Mouse (Mus musculus) retina, embryonic 14.5 days (tissue): ENCODE results near the gene Sars.

Experiments used
- DNase-seq: peaks from one replicate; pipeline ENCODE4 v3.0.0-alpha.2; 2015; ENCODE audit warnings: low spot score

Gene Sars

DNA sequence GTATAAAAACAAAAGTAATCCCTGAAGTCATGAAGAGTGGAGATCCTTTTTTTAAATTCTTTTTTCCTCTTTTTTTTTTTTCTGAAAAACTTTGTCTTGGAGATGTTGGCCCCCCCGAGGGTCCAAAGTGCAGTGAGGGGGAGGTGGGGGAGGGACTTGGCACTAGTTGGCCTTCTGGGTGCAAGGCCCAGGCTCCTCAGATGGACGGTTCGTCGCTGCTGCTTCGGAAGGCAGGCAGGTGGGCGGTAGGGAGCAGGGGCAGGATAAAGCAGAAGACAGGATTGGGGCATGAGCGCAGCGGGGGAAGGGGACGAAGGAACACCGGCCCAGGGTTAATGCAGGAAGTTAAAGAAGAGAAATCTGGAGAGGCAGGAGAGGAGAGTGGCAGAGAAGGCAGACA is 52.7 kb downstream of the Sars start:
- no peak for DNase-seq

GRCm38 (mm10) chr3:108389111-108389545 is 55.9 kb downstream of the Sars start:
- DNase-seq = peak; percentile 100

DNA sequence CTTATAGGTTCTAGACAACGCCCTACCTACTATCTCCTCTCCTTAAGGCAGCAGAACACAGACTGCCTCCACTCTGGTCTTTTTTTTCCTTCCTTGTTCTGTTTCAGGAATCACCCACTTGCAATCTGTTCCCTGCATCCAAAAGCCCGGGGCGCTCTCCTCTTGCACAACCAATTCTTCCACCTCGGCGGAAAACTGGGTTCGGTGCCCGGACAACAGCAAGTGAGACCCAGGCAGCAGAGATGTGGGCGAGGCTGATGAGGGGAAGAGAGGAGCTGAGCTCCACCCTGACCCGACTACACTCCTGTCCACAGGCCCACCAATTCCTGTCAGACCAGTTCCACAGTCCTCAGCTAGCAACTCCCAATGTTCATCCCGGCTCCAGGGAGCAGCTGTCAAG is 58.8 kb downstream of the Sars start:
- no peak for DNase-seq

- no peak for DNase-seq
These were observed 60.6 kb downstream of the Sars start for GRCm38 (mm10) chr3:108384425-108384824.

GRCm38 (mm10) chr3:108383485-108384354 is 61.3 kb downstream of the Sars start, which contains the start of gene Psrc1:
TSS of gene Psrc1 (plus strand) at chr3:108383839.
- peak; percentile 92 for DNase-seq

DNA sequence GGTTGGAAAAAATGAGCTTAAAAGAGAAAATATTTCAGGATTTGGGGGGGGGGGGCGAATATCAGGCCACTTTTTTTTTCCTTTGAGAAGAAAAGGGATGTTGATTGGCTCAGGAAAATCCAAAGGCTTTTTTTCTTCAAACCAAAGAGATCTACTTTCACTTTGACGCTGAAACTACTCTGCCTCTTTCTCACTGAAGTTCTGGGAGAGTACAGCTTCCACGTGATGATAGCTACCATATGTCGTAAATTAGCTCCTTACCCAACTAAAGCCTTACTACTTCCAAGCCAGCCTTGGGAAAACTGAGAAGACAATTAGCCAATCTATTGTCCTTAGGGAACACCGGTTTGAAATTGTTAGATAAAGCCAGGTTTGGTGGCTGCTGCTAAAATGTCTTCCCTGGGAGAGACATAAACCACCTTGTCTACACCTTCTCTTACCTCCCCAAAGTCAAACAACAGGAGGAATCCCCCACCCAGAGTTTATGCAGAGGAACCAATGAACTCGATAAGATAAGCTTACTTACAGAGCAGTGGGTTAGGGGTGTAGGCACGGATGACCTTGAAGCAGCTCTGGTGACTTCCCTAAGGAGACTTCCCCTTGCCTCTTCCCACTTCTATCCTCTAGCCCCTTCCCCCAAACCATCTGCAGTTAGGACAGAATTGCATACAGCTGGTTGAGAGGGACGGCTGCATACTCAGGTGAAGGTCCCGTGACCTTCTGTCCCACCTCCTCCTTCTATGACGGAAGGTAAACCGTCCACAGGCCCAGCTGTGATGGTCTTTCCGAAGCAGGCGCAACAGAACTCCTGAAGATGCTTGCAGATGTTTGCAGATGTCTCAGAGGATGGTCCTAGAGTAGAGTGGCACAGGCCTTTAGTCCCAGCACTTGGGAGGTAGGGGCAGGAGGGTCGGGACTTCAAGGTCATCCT is 62.8 kb downstream of the Sars start:
- no peak for DNase-seq

DNA sequence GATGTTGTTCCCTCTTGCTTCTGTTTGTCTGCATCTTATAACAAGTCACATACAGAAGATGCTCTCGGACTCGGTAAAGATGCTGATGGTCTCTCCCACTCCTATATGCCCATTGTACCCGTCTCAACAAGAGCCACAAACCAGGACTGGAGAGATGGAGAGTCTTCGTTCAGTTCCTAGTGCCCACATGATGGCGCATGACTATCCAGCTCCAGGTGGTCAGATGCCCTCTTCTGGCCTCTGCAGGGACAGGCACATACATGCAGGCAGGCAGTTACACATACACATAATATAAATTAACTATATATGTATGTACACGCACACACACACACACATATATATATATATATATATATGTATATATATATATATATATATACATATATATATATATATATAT is 64.3 kb downstream of the Sars start:
- no peak for DNase-seq

GRCm38 (mm10) chr3:108378875-108379663 is 65.9 kb downstream of the Sars start:
- DNase-seq = no peak
